Mouse (Mus musculus) brain, embryonic 14.5 days (tissue): ENCODE measurements at regions not wholly inside any gene's neighbourhood (a gene's known extent, or its start where the extent isn't known, plus 50 kb on each side); places are given as distances from the start of the nearest gene placed in this dataset.

Source experiments
- CTCF ChIP-seq: fragments of 200-500 bp; IDR thresholded peaks from 2 replicates; pipeline ENCODE4 v1.5.1; 2012; ENCODE audit warnings: inconsistent platforms, mild to moderate bottlenecking, moderate library complexity, borderline replicate concordance; ENCODE audit not compliant: insufficient read depth, insufficient read length; ENCODE audit errors: extremely low read depth
- POLR2A ChIP-seq: fragments of 200-500 bp; IDR thresholded peaks from 2 replicates; pipeline ENCODE4 v1.6.1; 2012; ENCODE audit warnings: mild to moderate bottlenecking, inconsistent platforms, borderline replicate concordance; ENCODE audit not compliant: poor library complexity, insufficient read depth, insufficient read length, severe bottlenecking; ENCODE audit errors: extremely low read depth

- TF ChIP-seq POLR2A (no peak), CTCF (no peak)
Observed at GRCm38 (mm10) chr14:102138936-102139335, 409.2 kb downstream of the Lmo7 start.
